Mouse (Mus musculus): Measurements from ENCODE around the gene Wdr1.

DNA sequence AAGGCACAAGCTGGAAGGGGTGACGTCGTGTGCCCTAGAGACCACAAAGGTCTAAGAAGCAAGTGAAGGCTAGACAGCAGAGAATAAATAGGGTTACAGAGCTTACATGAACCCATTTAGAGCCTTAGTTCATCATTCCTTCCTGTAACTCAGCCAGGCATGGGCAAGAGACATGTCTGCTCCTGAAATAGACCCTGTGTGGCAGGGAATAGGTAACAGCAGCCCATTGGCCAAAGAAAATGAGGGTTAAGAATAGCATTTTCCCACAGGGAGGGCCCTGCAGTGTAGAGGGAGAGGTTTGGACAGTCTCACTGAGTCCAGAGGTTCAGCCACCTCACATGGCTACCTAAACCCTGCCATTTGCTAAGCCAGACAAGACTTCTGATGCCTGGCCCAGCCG lies 21.3 kb downstream of the Wdr1 start:
- no peak for TF ChIP-seq CTCF (IDR thresholded peaks at IDR 0.05; ENCODE audit: low read depth, low read length)
- no peak for TF ChIP-seq GATA1 (IDR thresholded peaks at IDR 0.05; ENCODE audit: borderline replicate concordance, low read length)
- no peak for TF ChIP-seq TAL1 (conservative IDR thresholded peaks at IDR 0.05; ENCODE audit: low read depth, low read length)
